Mouse (Mus musculus): ENCODE data around the gene Mettl24. TPM values are rescaled to one million over a fixed set of nuclear protein-coding genes. Genes with fewer than 3 reads are reported as not detected.
A peak's percentile ranks its signal among the peaks of the same experiment; 100 is the strongest.

Mettl24 gene
- polyA plus RNA-seq, 1 experiment from 2014 or later = 0.78 TPM

DNA sequence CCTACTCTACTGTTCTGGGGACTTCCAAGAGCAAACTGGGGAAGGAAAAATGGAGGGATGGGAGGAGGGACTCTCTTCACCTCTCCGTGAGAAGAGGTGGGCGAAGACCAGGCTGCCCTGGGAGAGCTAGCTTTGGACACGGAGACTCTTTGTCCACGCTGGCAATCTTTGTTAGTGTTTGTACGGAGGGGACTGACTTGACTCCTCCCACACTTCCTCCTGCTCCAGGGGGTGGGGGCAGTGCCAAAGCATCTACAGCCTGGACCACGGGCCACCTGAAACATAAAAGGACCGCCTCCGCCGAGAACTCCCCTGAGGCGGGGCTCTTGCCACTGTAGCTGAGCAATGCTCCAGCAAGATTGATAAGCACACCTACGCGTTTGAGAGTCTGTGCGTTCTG, 8.9 kb upstream of the Mettl24 start:
- no peaks in the 10 kb centered on the region for H3K36me3 ChIP-seq (ENCODE audit: control insufficient read depth, insufficient read depth, low read length)
- H3K9ac ChIP-seq (ENCODE audit: low read depth, low read length) = peak overlapping the region; percentile 46; the same call in 1 of the 2 replicates
- no peak overlapping the region for H3K27ac ChIP-seq (ENCODE audit: low read length)
- 11% methylated on average over 13 of the region's 13 CpGs for WGBS
- H3K4me3 ChIP-seq (ENCODE audit: low read depth, low read length) = peak overlapping the region; percentile 18
- H3K4me2 ChIP-seq (ENCODE audit: low read length) = peak overlapping the region; percentile 53
- peak; percentile 72; the same call in 1 of the 2 replicates for ATAC-seq
- H3K4me1 ChIP-seq (ENCODE audit: control insufficient read depth, insufficient read depth, low read length) = peaks cover 17% of the 10 kb centered on the region
- H3K27me3 ChIP-seq (ENCODE audit: control insufficient read depth, insufficient read depth, low read depth, low read length) = no peaks in the 10 kb centered on the region
- H3K9me3 ChIP-seq (replicated peaks; ENCODE audit: control insufficient read depth, low read length, poor library complexity, severe bottlenecking) = no peaks in the 10 kb centered on the region

- Histone ChIP-seq H3K9ac (ENCODE audit: low read depth, low read length) (no peak overlapping the region), H3K36me3 (ENCODE audit: control insufficient read depth, insufficient read depth, low read length) (no peaks in the 10 kb centered on the region), H3K27ac (ENCODE audit: low read length) (no peak overlapping the region), H3K27me3 (ENCODE audit: control insufficient read depth, insufficient read depth, low read depth, low read length) (no peaks in the 10 kb centered on the region), H3K4me3 (ENCODE audit: low read depth, low read length) (no peak overlapping the region), H3K4me2 (ENCODE audit: low read length) (no peak overlapping the region), H3K4me1 (ENCODE audit: control insufficient read depth, insufficient read depth, low read length) (peaks cover 17% of the 10 kb centered on the region), H3K9me3 (replicated peaks; ENCODE audit: control insufficient read depth, low read length, poor library complexity, severe bottlenecking) (no peaks in the 10 kb centered on the region)
- WGBS = 88% methylated on average over 7 of the region's 7 CpGs
- no peak for ATAC-seq
Measured at GRCm38 (mm10) chr10:40675921-40676320, 7.2 kb upstream of the Mettl24 start.

GRCm38 (mm10) chr10:40678477-40678876, 4.6 kb upstream of the Mettl24 start:
- Histone ChIP-seq H3K4me1 (ENCODE audit: control insufficient read depth, insufficient read depth, low read length) (peaks cover 21% of the 10 kb centered on the region), H3K9ac (ENCODE audit: low read depth, low read length) (no peak overlapping the region), H3K36me3 (ENCODE audit: control insufficient read depth, insufficient read depth, low read length) (no peaks in the 10 kb centered on the region), H3K9me3 (replicated peaks; ENCODE audit: control insufficient read depth, low read length, poor library complexity, severe bottlenecking) (no peaks in the 10 kb centered on the region), H3K4me3 (ENCODE audit: low read depth, low read length) (no peak overlapping the region), H3K27ac (ENCODE audit: low read length) (no peak overlapping the region), H3K27me3 (ENCODE audit: control insufficient read depth, insufficient read depth, low read depth, low read length) (no peaks in the 10 kb centered on the region), H3K4me2 (ENCODE audit: low read length) (no peak overlapping the region)
- ATAC-seq = no peak
- WGBS = 80% methylated on average over 3 of the region's 3 CpGs

DNA sequence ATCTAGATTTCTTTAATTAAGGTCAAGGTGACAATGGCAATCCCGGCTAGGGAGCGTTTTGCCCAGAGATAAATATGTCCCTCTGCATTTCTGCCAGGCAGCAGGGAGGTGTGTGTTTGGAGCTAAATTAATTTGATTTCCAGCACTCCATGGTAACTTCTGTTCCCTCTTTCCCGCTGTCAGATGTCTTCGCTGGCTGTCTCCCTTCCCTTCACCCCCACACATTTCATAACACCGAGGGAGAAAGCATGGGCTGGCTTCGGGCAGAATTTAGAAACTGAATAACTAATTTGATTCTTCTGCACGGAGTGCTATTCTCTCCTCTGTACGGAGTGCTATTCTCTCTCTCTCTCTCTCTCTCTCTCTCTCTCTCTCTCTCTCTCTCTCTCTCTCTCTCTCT, 612 bp upstream of the Mettl24 start:
- 0 out of 2 replicates have a peak, but pooled peaks have one; percentile 38 for ATAC-seq

DNA sequence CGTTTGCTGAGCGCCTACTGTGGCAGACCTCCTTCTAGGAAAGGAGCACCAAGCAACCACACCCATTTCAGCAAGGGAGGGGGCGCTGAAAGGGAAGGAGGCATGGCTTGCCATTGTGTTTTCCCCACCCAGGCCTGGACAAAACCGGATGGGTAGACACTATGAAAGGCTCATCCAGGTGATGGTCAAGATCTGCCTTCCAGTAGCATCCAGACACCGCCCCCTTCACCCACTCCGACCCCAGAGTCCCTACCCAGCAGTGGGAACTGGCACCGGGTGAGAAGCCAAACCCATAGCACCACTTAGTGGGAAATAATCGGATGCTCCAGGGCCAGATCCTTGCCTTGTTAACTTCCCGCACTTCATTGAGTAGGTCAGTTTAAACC, 779 bp downstream of the Mettl24 start:
- Histone ChIP-seq H3K9me3 (replicated peaks; ENCODE audit: control insufficient read depth, low read length, poor library complexity, severe bottlenecking) (no peaks in the 10 kb centered on the region), H3K27ac (ENCODE audit: low read length) (no peak overlapping the region), H3K4me1 (ENCODE audit: control insufficient read depth, insufficient read depth, low read length) (peaks cover 14% of the 10 kb centered on the region), H3K9ac (ENCODE audit: low read depth, low read length) (no peak overlapping the region), H3K36me3 (ENCODE audit: control insufficient read depth, insufficient read depth, low read length) (no peaks in the 10 kb centered on the region), H3K27me3 (ENCODE audit: control insufficient read depth, insufficient read depth, low read depth, low read length) (no peaks in the 10 kb centered on the region), H3K4me2 (ENCODE audit: low read length) (peak overlapping the region; percentile 97), H3K4me3 (ENCODE audit: low read depth, low read length) (no peak overlapping the region; the same call in 1 of the 2 replicates)
- ATAC-seq = peak; percentile 20
- 61% methylated on average over 9 of the region's 9 CpGs for WGBS

More for the DNA sequence above, 612 bp upstream of the Mettl24 start:
- Histone ChIP-seq H3K9me3 (replicated peaks; ENCODE audit: control insufficient read depth, low read length, poor library complexity, severe bottlenecking) (no peaks in the 10 kb centered on the region), H3K36me3 (ENCODE audit: control insufficient read depth, insufficient read depth, low read length) (no peaks in the 10 kb centered on the region), H3K9ac (ENCODE audit: low read depth, low read length) (no peak overlapping the region), H3K4me1 (ENCODE audit: control insufficient read depth, insufficient read depth, low read length) (peaks cover 14% of the 10 kb centered on the region), H3K27me3 (ENCODE audit: control insufficient read depth, insufficient read depth, low read depth, low read length) (no peaks in the 10 kb centered on the region), H3K27ac (ENCODE audit: low read length) (no peak overlapping the region), H3K4me3 (ENCODE audit: low read depth, low read length) (no peak overlapping the region), H3K4me2 (ENCODE audit: low read length) (peak overlapping the region; percentile 97)
- WGBS = 17% methylated on average over 8 of the region's 8 CpGs

DNA sequence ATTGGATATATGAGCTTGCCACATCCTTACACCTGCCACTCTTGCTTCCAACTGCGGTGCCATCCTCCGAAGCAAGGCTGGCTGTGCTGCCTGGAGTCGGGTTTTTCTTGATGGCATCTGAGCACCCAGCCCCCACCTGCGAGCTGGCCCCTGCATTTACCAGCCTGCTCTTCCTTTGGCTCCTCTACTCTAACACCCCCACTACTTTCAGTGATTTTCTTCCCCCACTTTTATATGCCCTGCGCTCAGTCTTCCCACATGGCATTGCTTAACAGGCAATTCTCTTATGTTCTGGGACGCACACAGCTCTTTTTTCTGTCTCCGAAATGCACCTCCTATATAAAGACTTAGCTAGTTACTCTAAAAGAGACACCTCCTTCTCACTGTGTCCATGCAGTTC, 1.2 kb downstream of the Mettl24 start:
- no peak overlapping the region for H3K9ac ChIP-seq (ENCODE audit: low read depth, low read length)
- H3K4me3 ChIP-seq (ENCODE audit: low read depth, low read length) = no peak overlapping the region
- H3K27me3 ChIP-seq (ENCODE audit: control insufficient read depth, insufficient read depth, low read depth, low read length) = no peaks in the 10 kb centered on the region
- no peak overlapping the region for H3K27ac ChIP-seq (ENCODE audit: low read length)
- H3K9me3 ChIP-seq (replicated peaks; ENCODE audit: control insufficient read depth, low read length, poor library complexity, severe bottlenecking) = no peaks in the 10 kb centered on the region
- 92% methylated on average over 7 of the region's 7 CpGs for WGBS
- no peaks in the 10 kb centered on the region for H3K36me3 ChIP-seq (ENCODE audit: control insufficient read depth, insufficient read depth, low read length)
- H3K4me1 ChIP-seq (ENCODE audit: control insufficient read depth, insufficient read depth, low read length) = peaks cover 14% of the 10 kb centered on the region
- no peak overlapping the region for H3K4me2 ChIP-seq (ENCODE audit: low read length)
- no peak for ATAC-seq

- Histone ChIP-seq H3K4me1 (ENCODE audit: control insufficient read depth, insufficient read depth, low read length) (peaks cover 14% of the 10 kb centered on the region), H3K9ac (ENCODE audit: low read depth, low read length) (no peak overlapping the region), H3K9me3 (replicated peaks; ENCODE audit: control insufficient read depth, low read length, poor library complexity, severe bottlenecking) (no peaks in the 10 kb centered on the region), H3K4me2 (ENCODE audit: low read length) (no peak overlapping the region), H3K27ac (ENCODE audit: low read length) (no peak overlapping the region), H3K36me3 (ENCODE audit: control insufficient read depth, insufficient read depth, low read length) (no peaks in the 10 kb centered on the region), H3K4me3 (ENCODE audit: low read depth, low read length) (no peak overlapping the region), H3K27me3 (ENCODE audit: control insufficient read depth, insufficient read depth, low read depth, low read length) (no peaks in the 10 kb centered on the region)
- ATAC-seq = no peak
- WGBS = 25% methylated on average over 8 of the region's 8 CpGs
Measured at GRCm38 (mm10) chr10:40685641-40686040, 2.6 kb downstream of the Mettl24 start.

DNA sequence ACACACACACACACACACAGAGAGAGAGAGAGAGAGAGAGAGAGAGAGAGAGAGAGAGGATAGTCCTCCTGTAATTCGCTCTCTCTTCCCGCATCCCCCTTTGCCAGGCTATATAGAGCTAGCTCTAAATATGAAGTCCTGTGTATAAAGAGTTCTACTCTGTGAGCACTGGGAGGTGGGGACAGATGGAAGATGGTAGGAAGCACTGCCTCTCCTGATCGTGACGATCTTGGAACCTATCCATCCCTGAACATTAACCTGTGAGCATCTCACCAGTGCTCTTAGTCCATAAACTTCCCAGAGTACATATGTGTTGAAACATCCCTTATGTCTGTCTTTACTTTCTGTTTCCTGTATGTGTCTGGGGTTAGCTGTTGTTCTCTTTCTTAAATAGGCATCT, 3.9 kb downstream of the Mettl24 start:
- H3K27ac ChIP-seq (ENCODE audit: low read length) = no peak overlapping the region
- WGBS = 85% methylated on average over 4 of the region's 4 CpGs
- no peaks in the 10 kb centered on the region for H3K36me3 ChIP-seq (ENCODE audit: control insufficient read depth, insufficient read depth, low read length)
- H3K4me1 ChIP-seq (ENCODE audit: control insufficient read depth, insufficient read depth, low read length) = peaks cover 14% of the 10 kb centered on the region
- no peaks in the 10 kb centered on the region for H3K27me3 ChIP-seq (ENCODE audit: control insufficient read depth, insufficient read depth, low read depth, low read length)
- no peak overlapping the region for H3K4me2 ChIP-seq (ENCODE audit: low read length)
- no peaks in the 10 kb centered on the region for H3K9me3 ChIP-seq (replicated peaks; ENCODE audit: control insufficient read depth, low read length, poor library complexity, severe bottlenecking)
- no peak for ATAC-seq
- H3K4me3 ChIP-seq (ENCODE audit: low read depth, low read length) = no peak overlapping the region
- H3K9ac ChIP-seq (ENCODE audit: low read depth, low read length) = no peak overlapping the region

- Histone ChIP-seq H3K4me3 (ENCODE audit: low read depth, low read length) (no peak overlapping the region), H3K36me3 (ENCODE audit: control insufficient read depth, insufficient read depth, low read length) (no peaks in the 10 kb centered on the region), H3K4me2 (ENCODE audit: low read length) (no peak overlapping the region), H3K27me3 (ENCODE audit: control insufficient read depth, insufficient read depth, low read depth, low read length) (no peaks in the 10 kb centered on the region), H3K4me1 (ENCODE audit: control insufficient read depth, insufficient read depth, low read length) (peaks cover 13% of the 10 kb centered on the region), H3K27ac (ENCODE audit: low read length) (no peak overlapping the region), H3K9me3 (replicated peaks; ENCODE audit: control insufficient read depth, low read length, poor library complexity, severe bottlenecking) (no peaks in the 10 kb centered on the region), H3K9ac (ENCODE audit: low read depth, low read length) (no peak overlapping the region)
- WGBS = 75% methylated on average over 2 of the region's 2 CpGs
- no peak for ATAC-seq
Measured at GRCm38 (mm10) chr10:40687407-40687806, 4.3 kb downstream of the Mettl24 start.

Measured in midbrain, embryonic 16.5 days (tissue).